Mouse (Mus musculus) CH12.LX (cell line): ENCODE measurements around the gene Dio1.

Experiments
- CTCF ChIP-seq, 2 experiments: IDR thresholded peaks in 1 of 2; conservative IDR thresholded peaks in 1 of 2; 2 replicates each; pipeline ENCODE4 v1.5.1; 2011 to 2012; ENCODE audit warnings: low read depth in 2 of 2, low read length in 2 of 2, improper control_type of control experiment in 1 of 2, inconsistent platforms in 1 of 2, mild to moderate bottlenecking in 1 of 2, moderate library complexity in 1 of 2
- EP300 ChIP-seq: IDR thresholded peaks from 2 replicates; pipeline ENCODE4 v1.6.1; 2011; ENCODE audit warnings: low read length, improper control_type of control experiment
- MXI1 ChIP-seq: IDR thresholded peaks from 2 replicates; pipeline ENCODE4 v1.6.1; 2011; ENCODE audit warnings: mild to moderate bottlenecking, low read depth, low read length, improper control_type of control experiment
- RAD21 ChIP-seq: IDR thresholded peaks from 2 replicates; pipeline ENCODE4 v1.6.1; 2011; ENCODE audit warnings: low read depth, mild to moderate bottlenecking, low read length, improper control_type of control experiment, moderate library complexity
- TBP ChIP-seq: conservative IDR thresholded peaks from 2 replicates; pipeline ENCODE4 v1.6.1; 2011; ENCODE audit warnings: low read depth, low read length, improper control_type of control experiment
- ZC3H11A ChIP-seq: IDR thresholded peaks from 2 replicates; pipeline ENCODE4 v1.6.1; 2012; ENCODE audit warnings: low read depth, mild to moderate bottlenecking, inconsistent platforms, low read length, improper control_type of control experiment

DNA sequence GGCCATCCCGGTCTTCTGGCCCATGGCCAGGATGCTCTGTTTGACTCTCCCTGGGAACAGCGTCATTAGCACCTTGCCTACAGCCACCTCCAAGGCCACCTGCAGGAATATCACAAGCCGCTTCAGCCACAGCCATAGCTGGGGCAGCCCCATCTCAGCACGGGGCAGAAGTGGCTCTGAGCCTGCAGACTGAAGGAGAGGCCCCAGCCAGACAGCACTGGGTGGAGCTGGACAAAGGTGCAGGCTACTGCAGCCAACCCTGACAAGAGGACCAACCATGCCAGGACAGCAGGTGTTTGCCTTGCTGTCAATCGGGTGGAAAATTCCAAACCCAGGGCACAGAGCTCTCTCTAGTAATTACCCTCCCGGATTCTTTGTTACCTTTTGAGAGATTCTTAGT, at the start of gene Dio1:
- no peak for TF ChIP-seq CTCF (conservative IDR thresholded peaks at IDR 0.05 in 1 of 2, IDR thresholded peaks at IDR 0.05 in 1 of 2; ENCODE audit: low read depth in 2 of 2, low read length in 2 of 2)
- TF ChIP-seq ZC3H11A, result no peak
- TF ChIP-seq MXI1, result no peak
- TF ChIP-seq RAD21, result no peak
- no peak for TF ChIP-seq TBP
- no peak for TF ChIP-seq EP300
